Mouse (Mus musculus) kidney, adult 9 months (tissue): ENCODE data around the gene Rab22a.
"Not testable (repeated sequence)": the region's sequence is repeated elsewhere in the genome, so short reads cannot be mapped to it uniquely, and the experiment has no call there.

ENCODE experiments used
- DNase-seq: peaks from one replicate; pipeline ENCODE4 v3.0.0; 2022

The Rab22a gene

DNA sequence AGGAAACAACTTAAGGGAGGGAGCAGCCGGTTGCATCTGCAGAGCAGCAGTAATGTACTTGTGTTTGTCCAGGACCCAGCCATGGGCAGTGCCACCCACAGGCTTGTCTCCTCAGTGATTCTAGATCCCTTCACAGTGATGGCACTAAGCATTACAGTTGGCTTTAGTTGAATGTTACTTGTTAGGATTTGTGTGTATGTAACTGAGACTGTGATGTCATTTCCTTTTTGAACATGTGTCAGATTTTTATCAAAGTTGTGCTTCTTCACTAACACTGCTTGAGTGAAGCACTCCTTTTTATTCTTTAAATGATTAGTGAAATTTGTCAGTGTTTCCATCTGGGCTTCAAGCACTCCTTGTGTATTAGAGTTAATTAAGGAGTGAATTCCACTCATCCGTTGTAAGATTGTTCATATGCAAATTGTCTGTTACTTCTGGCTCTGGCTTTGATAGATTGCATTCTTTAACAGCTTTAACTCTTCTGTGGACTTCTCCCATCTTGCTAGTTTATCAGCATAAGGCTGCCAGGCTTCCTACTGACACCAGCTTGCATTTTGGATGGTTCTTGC is 12.9 kb downstream of the Rab22a start:
- no peak for DNase-seq

DNA sequence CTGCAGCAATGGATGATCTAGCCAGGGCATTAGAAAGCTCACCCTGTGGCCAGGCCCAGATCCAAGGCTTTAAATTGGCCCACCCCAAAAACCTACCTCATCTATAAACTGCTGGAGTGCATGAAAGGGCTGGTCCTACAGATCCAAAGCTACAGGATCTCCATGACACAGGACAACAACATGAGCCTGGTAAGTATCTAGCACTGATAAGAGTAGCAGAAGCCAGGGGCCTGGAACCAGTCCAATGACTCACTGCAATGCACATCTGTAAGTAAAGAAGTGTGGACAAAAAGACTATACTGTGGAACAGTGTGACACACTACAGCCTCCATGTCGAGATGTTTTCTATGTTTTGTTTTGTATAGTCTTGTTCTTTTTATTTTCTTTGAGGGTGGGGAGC is 13.9 kb downstream of the Rab22a start:
- DNase-seq: no peak

DNA sequence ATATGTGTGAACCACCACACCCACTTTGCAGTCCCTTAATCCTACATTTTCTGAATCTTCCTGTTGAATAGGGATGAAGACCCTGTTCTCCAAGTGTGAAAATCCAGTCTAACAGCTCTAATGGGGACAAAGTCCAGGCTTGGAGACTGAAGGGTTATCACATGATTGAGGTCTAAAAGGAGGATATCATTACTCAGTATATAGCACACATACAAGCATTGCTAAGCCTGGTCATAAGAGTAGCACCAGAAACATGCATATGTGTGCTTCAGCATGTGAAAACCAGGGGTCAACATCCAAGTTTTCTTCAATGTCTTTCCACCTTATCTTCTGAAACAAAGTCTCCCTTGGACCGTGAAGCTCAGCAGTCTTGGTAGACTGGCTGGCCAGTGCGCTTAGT is 19.0 kb downstream of the Rab22a start:
- no peak for DNase-seq

DNA sequence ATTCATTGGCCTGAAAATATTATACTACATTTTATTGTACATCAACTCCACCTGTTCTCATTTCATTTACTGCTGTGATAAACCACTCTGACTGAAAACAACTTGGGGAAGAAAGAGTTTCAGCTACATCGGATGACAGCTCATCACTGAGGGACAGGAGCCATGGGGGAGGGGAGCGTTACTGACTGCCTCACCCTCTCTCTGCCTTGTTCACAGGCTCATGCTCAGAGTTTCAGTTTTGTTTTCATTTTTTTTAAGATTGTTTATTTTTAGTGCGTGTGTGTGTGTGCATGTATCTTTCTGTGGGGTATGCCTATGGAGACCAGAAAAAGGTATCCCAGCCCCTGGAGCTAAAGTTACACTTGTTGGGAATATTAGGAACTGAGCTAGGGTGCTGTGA is 19.7 kb downstream of the Rab22a start:
- DNase-seq: no peak

DNA sequence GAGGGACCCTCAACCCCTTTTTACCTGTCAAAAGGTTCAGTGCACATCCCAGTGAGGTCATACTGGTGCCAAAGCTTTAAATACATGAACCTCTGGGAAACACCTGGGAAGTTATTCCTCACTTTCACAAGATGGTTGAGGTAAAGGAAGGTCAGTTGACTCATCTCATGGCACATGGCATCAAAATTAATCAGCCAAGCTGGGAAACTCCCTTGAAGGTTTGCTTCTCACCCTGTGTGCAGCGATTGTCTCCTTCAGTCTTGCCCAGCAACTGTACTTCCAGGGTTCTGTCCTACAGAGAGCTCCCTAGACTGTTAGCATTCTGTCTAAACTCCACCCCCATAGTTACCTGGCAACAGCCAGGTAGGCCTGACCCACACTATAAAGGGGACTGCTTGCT is 20.6 kb downstream of the Rab22a start:
- DNase-seq: no peak

DNA sequence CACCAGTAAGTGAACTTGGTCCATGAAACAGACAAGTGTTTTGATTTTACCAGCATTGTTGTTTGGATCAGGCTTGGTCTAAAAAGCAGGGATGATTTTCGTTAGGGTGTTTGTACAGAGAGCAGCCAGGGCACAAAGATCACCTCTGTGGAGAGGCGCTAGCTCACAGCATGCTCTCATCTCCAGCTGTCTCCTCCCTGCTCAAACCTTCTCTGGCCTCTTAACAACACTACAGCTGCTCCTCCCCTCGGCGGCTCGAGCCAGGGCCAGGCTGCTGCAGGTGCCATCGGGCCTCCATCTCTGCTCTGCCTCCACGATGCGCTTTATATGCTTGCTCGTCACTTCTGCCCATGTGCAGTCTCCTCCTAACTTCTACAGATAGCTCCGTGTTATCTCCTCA is 23.2 kb downstream of the Rab22a start:
- no peak for DNase-seq

DNA sequence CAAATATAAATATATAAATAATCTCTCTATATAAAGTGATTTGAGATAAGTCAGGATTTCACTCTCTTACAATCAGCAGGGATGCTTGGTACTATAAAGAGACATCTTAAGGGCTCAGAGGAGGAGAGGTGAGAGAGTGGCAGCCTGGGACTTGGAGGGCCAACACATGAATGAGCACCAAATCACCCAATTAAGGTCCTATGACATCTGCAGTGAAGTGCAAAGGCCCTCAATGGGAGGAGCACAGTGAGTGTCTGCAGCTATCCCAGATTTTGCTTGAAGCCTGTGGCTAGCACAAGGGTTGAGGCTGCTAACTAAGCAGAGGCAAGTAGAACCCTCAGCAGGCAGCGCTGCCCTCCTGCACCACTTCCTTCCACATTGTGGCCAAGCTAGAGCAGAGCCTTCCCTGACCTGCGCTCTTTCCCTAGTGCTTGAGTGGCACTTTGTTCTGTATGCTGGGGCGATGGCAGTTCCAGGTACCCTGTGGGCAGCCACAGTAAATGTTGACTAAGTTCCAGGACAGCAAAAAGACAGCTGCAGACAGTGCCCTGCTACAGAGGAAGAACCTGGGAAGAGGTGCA is 26.3 kb downstream of the Rab22a start:
- DNase-seq: no peak

DNA sequence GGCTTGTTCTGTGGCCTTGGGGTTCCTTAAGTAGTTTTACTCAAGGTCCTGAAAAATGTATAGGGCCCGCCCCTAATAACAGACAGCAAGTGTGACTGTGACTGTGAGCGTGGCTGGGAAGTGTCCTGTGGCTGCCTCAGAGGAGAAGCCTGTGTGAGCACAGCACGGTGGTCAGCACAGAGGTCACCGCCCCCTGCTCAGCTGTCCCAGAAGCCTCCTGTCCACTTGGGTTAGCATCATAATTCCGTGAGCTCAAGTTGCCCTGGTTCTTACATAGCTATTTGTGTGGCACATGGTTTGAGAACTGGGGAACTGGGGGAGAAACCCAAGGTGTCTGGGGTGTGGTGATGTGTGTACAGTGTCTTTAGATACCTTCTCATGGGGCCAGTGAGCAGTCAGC is 27.8 kb downstream of the Rab22a start:
- DNase-seq: no peak

DNA sequence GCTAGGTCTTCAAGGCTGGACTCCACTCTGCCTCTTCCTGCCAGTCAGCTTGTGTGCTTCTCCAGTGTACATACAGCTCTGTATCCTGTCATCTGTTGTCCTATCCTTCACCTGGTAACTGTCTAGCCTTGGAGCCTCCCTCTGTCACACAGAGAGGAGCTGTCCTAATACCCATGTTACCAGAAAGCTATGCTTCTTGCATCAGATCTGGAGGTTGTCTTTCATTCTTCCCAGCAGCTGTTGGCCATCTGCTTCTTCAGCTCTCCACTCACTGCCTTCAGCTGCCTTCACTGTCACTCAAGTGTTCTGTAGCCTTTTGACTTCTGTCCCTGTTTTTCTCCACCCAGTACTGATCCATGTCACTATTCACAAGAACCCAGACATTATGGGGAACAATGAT is 30.3 kb downstream of the Rab22a start:
- no peak for DNase-seq

DNA sequence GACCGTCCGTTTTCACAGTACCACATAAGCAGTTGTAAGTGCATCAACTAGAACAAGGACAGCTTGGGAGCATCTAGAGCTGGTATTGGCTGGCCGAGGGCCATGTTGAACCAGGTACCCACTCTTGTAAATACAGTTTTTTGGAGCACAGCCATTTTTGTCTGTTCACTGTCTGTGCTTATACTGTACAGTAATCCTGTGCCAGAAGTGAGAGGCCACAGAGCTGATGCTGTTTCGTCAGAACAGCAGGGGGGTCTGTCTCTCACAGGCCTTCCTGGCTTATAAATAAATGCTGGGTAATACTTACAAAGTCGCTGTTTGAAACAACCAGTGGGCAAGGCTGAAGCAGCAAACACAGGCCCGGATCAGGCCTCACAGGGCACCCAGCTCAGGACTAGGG is 32.2 kb downstream of the Rab22a start:
- no peak for DNase-seq

DNA sequence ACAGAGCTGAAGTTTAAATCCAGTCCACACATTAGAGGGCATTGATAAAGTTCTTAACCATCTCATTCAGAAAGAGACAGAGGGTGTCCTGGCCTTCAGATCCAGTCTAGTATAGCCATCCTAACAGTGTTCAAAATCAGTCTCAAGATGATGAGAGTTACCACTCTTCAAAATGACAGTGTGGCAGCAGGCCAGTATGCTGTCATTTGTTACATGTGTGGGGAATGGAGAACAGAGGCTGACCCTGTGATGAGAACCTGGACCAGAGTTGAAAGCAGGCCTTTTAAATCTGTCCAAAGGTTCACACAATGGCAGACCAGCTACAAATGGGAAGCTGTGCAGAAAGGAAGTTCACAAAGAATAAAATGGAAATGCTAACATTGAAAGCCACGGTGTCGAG is 33.1 kb downstream of the Rab22a start:
- DNase-seq: no peak

DNA sequence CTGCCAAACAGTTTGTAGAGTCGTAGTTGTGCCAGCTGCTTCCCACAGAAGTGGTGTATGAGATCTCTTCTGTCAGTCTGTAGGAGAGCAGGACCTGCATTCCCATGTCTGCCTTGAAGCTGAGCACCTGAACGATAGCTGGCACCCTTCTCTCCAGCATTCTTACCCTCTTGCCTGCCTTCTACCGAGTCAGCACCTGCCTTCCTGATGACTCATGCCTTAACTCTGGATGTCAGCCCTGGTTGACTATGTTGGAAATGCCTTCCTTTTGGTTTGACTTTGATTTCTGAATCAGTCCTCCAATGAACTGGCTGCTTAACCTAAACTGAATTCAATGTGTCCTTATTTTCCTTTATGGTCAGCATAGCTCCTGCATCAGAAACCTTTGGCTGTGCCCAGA is 39.3 kb downstream of the Rab22a start:
- DNase-seq: no peak

DNA sequence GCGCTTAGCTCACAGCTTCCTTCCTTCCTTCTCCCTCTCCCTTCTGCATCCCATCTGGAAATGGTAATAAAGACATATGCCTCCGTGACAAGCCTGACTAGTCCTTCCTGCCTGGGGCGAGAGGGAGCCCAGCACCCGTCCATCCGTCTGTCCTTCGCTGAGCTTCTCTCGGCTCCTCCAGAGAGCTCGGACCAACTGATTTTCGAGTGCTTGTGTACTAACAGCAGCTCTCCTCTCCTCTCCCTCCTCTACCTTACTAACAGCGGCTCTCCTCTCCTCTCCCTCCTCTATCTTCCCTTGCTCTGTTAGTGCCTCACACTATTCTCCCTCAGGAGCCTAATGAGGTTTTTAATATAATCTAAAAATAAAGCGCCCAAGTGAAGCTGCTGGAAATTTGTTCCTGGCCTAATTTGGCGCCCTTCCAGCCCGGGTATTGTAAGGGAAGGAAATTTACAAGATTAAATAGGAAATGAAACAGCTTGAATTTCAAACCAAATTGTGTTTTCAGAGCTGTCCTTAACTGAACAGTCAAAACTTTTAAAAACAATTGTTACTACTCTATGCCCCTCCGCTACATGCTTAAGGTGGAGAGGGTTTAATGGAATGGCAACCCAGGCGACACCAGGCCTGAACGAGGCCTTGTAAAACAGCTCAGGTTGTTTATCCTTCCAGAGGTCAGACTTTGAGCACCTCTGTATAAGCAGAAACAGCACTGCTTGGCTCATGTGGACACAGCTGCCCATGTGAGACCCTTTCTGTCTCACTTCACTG is 42.7 kb downstream of the Rab22a start:
- peak; percentile 24 for DNase-seq

DNA sequence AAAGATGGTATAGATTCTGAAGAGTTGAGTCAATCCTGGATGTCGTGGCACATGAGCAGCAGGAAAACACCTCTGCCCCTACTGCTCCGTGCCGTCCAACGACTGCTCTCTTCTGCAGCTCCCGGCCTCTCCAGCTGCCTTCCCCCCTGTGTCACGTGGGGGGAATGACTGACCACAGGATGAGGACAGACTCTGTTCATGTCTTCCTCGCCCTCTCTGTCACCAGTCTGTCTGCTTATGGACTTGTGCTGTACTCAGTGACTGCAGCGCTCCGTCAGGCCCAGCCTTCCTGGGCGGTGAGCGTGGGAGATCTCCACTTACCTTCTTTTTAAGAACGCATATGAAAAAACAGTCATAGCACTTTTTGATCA is 43.3 kb downstream of the Rab22a start:
- no peak for DNase-seq

DNA sequence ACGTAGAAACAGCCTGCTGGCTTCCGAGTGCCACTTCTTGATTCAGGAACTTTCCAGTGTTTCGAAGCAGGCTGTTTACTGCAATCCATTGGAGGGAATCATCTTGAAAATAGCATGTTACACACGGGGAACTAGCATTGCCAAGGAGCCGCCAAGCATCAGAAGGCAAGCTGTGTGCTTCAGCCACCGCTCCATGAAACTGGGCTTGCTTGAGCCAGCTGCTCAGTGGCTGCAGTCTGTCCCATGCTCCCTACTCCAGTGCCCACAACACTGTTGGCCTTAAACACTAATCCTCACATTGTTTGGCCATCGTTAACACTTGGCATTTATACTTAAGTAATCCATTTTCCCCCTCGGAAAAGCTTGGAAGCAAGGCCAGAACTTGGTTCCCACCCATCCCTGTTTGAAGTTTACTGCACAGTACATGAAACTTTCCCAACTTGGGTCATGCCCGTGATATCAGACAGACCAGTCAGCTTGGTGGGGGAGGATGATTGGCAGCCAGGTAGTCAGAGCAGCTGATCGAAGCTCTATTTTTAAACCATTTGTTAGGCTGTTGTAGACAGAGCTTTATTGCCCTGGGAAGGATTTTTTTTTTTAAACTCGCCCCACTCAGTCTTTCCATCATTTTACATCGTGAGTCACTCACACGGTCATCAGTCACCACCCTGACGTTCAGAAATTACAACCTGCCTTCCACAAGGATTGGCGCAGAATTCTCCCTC is 46.4 kb downstream of the Rab22a start:
- DNase-seq: no peak

DNA sequence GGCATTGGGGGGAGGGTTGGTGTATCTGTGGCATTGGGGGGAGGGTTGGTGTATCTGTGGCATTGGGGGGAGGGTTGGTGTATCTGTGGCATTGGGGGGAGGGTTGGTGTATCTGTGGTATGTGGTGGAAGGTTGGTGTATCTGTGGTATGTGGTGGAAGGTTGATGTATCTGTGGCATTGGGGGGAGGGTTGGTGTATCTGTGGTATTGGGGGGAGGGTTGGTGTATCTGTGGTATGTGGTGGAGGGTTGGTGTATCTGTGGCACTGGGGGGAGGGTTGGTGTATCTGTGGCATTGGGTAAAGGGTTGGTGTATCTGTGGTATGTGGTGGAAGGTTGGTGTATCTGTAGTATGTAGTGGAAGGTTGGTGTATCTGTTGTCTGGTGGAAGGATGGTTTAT is 48.1 kb downstream of the Rab22a start:
- not testable (repeated sequence) for DNase-seq

DNA sequence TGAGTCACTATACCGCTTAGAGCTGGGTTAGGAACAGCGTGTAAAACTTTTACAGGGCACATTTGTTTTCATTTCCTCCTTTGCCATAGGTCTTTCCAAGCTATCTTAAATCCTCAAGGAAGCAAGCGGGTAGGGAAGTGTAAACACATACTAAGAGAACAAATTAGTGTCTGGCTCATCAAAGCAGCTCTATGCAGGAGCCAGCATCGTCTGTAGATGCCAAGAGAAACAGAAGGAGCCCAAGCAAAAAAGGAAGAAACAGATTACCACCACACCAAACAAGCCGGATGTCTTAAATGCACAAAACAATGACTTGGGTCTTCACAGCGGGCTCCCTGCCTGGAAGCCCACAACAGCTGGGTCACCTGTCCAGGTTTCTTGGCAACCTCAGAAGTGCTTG is 50.6 kb downstream of the Rab22a start:
- DNase-seq: no peak

DNA sequence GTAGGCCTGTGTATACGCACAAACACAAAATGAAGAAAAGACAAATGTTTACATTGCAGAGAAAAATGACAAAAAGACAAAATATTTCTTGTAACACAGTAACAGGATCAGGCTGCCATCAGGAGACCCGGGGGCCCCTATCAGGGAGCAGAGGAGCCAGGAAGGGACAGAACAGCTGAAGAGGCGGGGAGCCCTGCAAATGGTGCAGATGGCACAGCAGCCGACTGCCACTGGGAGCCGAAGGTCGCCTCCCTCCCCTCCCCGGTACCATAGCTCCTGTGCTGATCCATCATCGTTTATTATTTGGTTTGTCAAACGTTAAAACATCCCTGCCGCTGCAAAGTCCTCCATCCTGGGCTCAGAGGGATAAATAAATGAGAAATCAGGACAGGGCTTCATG is 53.1 kb downstream of the Rab22a start:
- DNase-seq: no peak

DNA sequence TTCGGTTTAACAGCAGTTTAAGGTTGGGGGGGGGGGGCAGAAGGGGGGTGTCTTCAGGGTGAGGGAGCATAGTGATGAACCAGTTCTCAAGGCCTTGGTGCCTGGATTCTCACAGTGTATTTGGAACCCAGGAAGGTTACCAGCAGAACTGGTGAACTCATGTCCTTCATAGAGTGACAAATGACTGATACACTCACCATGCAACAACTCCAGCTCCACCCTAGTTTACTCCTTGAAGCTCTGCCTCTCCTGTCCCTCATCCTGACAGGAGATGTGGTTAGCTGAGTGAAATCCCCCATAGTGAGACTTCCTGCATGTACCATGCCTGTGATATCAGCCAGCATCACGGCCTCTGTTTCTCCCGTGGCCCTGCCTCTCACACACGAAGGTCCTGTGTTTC is 53.7 kb downstream of the Rab22a start:
- DNase-seq: no peak

DNA sequence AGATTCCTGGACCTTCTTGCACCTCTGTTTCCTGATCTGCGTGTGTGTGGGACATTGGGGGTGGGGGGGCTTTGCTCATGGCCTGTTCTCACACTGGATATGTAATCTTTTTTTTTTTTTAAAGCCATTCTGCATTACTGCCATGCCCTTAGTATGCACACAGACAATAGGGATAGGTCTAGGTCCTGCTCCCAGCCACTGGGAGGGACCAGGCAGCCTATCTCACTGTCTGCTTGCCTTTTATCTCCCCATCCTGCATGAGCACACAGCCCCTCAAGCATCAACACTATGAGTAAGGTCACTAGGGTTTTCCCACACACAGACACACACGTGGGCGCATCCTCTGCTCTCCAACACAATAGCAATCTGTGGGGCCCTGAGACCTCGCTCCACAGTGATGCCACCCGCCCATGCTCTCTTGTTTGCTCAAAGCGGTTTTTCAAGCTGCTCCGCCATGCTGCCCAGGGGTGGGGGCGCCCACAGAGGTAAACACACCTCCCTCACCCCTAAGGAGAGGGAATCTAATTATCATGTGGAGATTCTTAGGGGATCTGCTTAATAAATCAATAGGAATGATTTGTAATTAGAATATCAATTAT is 55.2 kb downstream of the Rab22a start:
- no peak for DNase-seq

DNA sequence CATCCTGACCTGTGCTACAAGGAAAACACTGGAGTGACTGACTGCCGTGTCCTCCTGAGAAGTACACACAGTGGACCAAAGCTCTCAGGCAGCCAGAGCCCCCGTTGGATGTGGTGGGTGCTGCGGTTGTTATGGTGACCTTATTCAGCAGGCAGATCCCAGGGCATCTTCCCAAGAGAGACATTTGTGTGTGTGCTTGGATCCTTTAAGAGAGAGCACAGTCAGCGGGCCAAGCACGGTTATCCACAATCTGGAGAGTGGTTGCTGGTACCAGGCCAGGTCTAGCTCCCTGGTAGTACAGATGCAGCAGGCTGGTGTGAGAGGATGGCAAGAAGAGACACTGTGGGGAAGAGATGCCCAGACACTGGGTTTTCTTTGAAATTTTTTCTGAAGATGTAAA is 57.4 kb downstream of the Rab22a start:
- no peak for DNase-seq

DNA sequence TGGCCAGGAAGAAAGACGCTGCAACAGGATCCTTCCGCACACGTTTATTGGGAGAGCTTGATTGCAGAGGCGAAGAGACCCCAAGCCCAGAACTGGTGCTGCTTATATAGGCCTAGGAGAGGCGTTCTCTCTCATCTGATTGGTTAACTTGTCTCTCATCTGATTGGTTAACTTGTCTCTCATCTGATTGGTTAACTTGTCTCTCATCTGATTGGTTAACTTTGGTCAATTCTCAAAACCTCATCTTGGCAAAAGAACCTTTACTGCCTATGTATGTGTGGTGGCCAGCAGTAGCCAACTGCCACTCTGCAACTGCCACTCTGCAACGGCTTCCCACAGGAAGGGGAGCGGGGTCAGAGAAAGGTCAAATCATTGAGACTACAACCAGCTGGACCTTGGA is 59.6 kb downstream of the Rab22a start, which contains the start of gene 1700010B08Rik:
Gene 1700010B08Rik, plus strand, starts transcription at position 301 of the 400 bp plus-strand sequence.
- not testable (repeated sequence) for DNase-seq

DNA sequence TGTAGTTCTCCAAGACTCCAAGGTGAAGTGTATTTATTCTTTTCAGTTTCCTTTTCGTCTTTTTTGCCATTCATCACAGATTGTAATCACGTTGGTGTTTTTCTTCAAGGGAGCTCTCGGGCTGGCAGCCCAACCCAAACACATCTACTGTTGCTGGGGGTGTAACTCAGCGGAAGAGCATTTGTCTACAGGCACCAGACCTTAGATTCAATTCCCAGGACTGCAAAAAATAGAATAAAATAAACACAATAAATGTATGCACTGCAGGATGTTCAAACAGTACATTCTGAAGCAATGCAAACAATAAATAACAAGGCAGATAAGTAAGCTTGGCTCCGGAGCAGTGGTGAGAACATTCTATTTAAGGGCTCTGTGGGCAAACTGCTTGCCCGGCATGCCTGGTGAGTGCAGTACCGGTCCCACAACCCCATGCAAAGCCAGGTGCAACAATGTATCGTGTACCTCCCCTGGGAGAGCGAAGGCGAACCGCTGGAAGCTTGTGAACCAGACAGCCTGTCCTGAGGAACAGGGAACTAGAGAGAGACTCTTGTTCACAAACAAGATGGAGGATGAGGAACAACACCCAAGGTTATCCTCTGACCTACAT is 62.8 kb downstream of the Rab22a start:
- no peak for DNase-seq
